Mouse (Mus musculus): ENCODE results near the gene Nsa2. TPM values are rescaled to one million over a fixed set of nuclear protein-coding genes. Genes with fewer than 3 reads are reported as not detected.
"Not testable (repeated sequence)": the region's sequence is repeated elsewhere in the genome, so short reads cannot be mapped to it uniquely, and the experiment has no call there.

The Nsa2 gene
- polyA plus RNA-seq, 1 experiment from 2014 or later = 52.4 TPM

- 32% methylated on average over 8 of the region's 8 CpGs for WGBS
- Histone ChIP-seq H3K36me3 (peaks cover 31% of the 10 kb centered on the region), H3K4me3 (peak overlapping the region; percentile 92), H3K27ac (replicated peaks) (peak overlapping the region; percentile 93), H3K4me1 (replicated peaks) (peaks cover 18% of the 10 kb centered on the region), H3K9ac (peak overlapping the region; percentile 93), H3K4me2 (peak overlapping the region; percentile 80)
- peak; percentile 24; the same call in 1 of the 2 replicates for ATAC-seq (ENCODE audit: low read depth)
- not testable (repeated sequence) for H3K9me3 ChIP-seq, H3K27me3 ChIP-seq
Observed at GRCm38 (mm10) chr13:97138404-97138931, 731 bp upstream of the Nsa2 start.

- H3K4me2 ChIP-seq; H3K4me3 ChIP-seq; H3K9me3 ChIP-seq; H3K4me1 ChIP-seq (replicated peaks); H3K9ac ChIP-seq; ATAC-seq (ENCODE audit: low read depth); H3K27ac ChIP-seq (replicated peaks); H3K27me3 ChIP-seq: not testable (repeated sequence)
- WGBS = no CpG with 5 or more reads among the region's 2 CpGs
- H3K36me3 ChIP-seq = peaks cover 39% of the 10 kb centered on the region
Observed at GRCm38 (mm10) chr13:97130413-97130812, 7.3 kb downstream of the Nsa2 start.

GRCm38 (mm10) chr13:97129654-97130053 is 8.1 kb downstream of the Nsa2 start:
- ATAC-seq (ENCODE audit: low read depth); H3K27ac ChIP-seq (replicated peaks); H3K9me3 ChIP-seq; H3K27me3 ChIP-seq; H3K4me2 ChIP-seq; H3K4me3 ChIP-seq; H3K9ac ChIP-seq; H3K4me1 ChIP-seq (replicated peaks): not testable (repeated sequence)
- WGBS = 98% methylated on average over 4 of the region's 4 CpGs
- H3K36me3 ChIP-seq = peaks cover 32% of the 10 kb centered on the region

- H3K4me1 ChIP-seq (replicated peaks) = no peaks in the 10 kb centered on the region
- H3K9ac ChIP-seq = no peak overlapping the region
- 75% methylated on average over 3 of the region's 3 CpGs for WGBS
- ATAC-seq (ENCODE audit: low read depth) = no peak
- no peak overlapping the region for H3K27ac ChIP-seq (replicated peaks)
- H3K4me2 ChIP-seq = no peak overlapping the region
- no peak overlapping the region for H3K4me3 ChIP-seq
- peaks cover 56% of the 10 kb centered on the region for H3K36me3 ChIP-seq
- no peaks in the 10 kb centered on the region for H3K27me3 ChIP-seq
- no peaks in the 10 kb centered on the region for H3K9me3 ChIP-seq
Observed at GRCm38 (mm10) chr13:97121341-97121740, 16.4 kb downstream of the Nsa2 start.

- no peak overlapping the region for H3K4me2 ChIP-seq
- H3K9me3 ChIP-seq = no peaks in the 10 kb centered on the region
- no peak for ATAC-seq (ENCODE audit: low read depth)
- H3K4me1 ChIP-seq (replicated peaks) = no peaks in the 10 kb centered on the region
- H3K36me3 ChIP-seq = peaks cover 29% of the 10 kb centered on the region
- H3K9ac ChIP-seq = no peak overlapping the region
- no peak overlapping the region for H3K27ac ChIP-seq (replicated peaks)
- no peaks in the 10 kb centered on the region for H3K27me3 ChIP-seq
- 81% methylated on average over 4 of the region's 4 CpGs for WGBS
- no peak overlapping the region for H3K4me3 ChIP-seq
Observed at GRCm38 (mm10) chr13:97109046-97109445, 28.7 kb downstream of the Nsa2 start.

GRCm38 (mm10) chr13:97107721-97108120 is 30.0 kb downstream of the Nsa2 start:
- not testable (repeated sequence) for H3K27me3 ChIP-seq; H3K4me1 ChIP-seq (replicated peaks); H3K9me3 ChIP-seq; H3K4me3 ChIP-seq; H3K27ac ChIP-seq (replicated peaks); H3K9ac ChIP-seq; H3K4me2 ChIP-seq; ATAC-seq (ENCODE audit: low read depth)
- peaks cover 23% of the 10 kb centered on the region for H3K36me3 ChIP-seq
- 92% methylated on average over 4 of the region's 4 CpGs for WGBS

GRCm38 (mm10) chr13:97104996-97105395 is 32.7 kb downstream of the Nsa2 start:
- Histone ChIP-seq H3K36me3 (peaks cover 10% of the 10 kb centered on the region), H3K9me3 (no peaks in the 10 kb centered on the region), H3K4me2 (no peak overlapping the region), H3K9ac (no peak overlapping the region), H3K4me1 (replicated peaks) (no peaks in the 10 kb centered on the region), H3K27me3 (no peaks in the 10 kb centered on the region), H3K27ac (replicated peaks) (no peak overlapping the region), H3K4me3 (no peak overlapping the region)
- no peak for ATAC-seq (ENCODE audit: low read depth)
- 78% methylated on average over 7 of the region's 7 CpGs for WGBS

GRCm38 (mm10) chr13:97099187-97099852 is 38.4 kb downstream of the Nsa2 start, which contains the start of gene Gm6169:
Gm6169 (minus strand) TSS chr13:97099237.
- no peak within 1 kb of the TSS for H3K9ac ChIP-seq
- no peak within 1 kb of the TSS for H3K27ac ChIP-seq (replicated peaks)
- H3K4me3 ChIP-seq = no peak within 1 kb of the TSS
- H3K9me3 ChIP-seq = no peaks in the 10 kb centered on the region
- ATAC-seq (ENCODE audit: low read depth) = no peak; the same call in 1 of the 2 replicates
- no peaks in the 10 kb centered on the region for H3K27me3 ChIP-seq
- peaks cover 10% of the 10 kb centered on the region; the same call in 1 of the 2 replicates for H3K36me3 ChIP-seq
- 80% methylated on average over 22 of the region's 22 CpGs for WGBS
- H3K4me2 ChIP-seq = no peak within 1 kb of the TSS
- no peaks in the 10 kb centered on the region for H3K4me1 ChIP-seq (replicated peaks)

GRCm38 (mm10) chr13:97095726-97096125 is 42.0 kb downstream of the Nsa2 start:
- WGBS = 93% methylated on average over 4 of the region's 4 CpGs
- Histone ChIP-seq H3K4me2 (no peak overlapping the region), H3K4me3 (no peak overlapping the region), H3K27ac (replicated peaks) (no peak overlapping the region), H3K9me3 (no peaks in the 10 kb centered on the region), H3K4me1 (replicated peaks) (no peaks in the 10 kb centered on the region), H3K9ac (no peak overlapping the region), H3K27me3 (no peaks in the 10 kb centered on the region), H3K36me3 (peaks cover 19% of the 10 kb centered on the region)
- no peak for ATAC-seq (ENCODE audit: low read depth)

GRCm38 (mm10) chr13:97088183-97088582 is 49.6 kb downstream of the Nsa2 start:
- Histone ChIP-seq H3K4me1 (replicated peaks) (no peaks in the 10 kb centered on the region), H3K27ac (replicated peaks) (no peak overlapping the region), H3K9ac (no peak overlapping the region), H3K36me3 (no peaks in the 10 kb centered on the region), H3K4me2 (no peak overlapping the region), H3K27me3 (no peaks in the 10 kb centered on the region), H3K4me3 (no peak overlapping the region), H3K9me3 (no peaks in the 10 kb centered on the region)
- 81% methylated on average over 3 of the region's 3 CpGs for WGBS
- no peak for ATAC-seq (ENCODE audit: low read depth)

GRCm38 (mm10) chr13:97087421-97087820 is 50.3 kb downstream of the Nsa2 start:
- Histone ChIP-seq H3K36me3 (no peaks in the 10 kb centered on the region), H3K9me3 (no peaks in the 10 kb centered on the region), H3K4me3 (no peak overlapping the region), H3K27me3 (no peaks in the 10 kb centered on the region), H3K9ac (no peak overlapping the region), H3K4me1 (replicated peaks) (no peaks in the 10 kb centered on the region), H3K27ac (replicated peaks) (no peak overlapping the region), H3K4me2 (no peak overlapping the region)
- WGBS = 93% methylated on average over 6 of the region's 6 CpGs
- ATAC-seq (ENCODE audit: low read depth) = no peak

GRCm38 (mm10) chr13:97086316-97086715 is 51.4 kb downstream of the Nsa2 start:
- no peak for ATAC-seq (ENCODE audit: low read depth)
- Histone ChIP-seq H3K4me1 (replicated peaks) (no peaks in the 10 kb centered on the region), H3K9ac (no peak overlapping the region), H3K9me3 (no peaks in the 10 kb centered on the region), H3K27me3 (no peaks in the 10 kb centered on the region), H3K4me3 (no peak overlapping the region), H3K36me3 (no peaks in the 10 kb centered on the region), H3K4me2 (no peak overlapping the region), H3K27ac (replicated peaks) (no peak overlapping the region)
- WGBS = 54% methylated on average over 4 of the region's 9 CpGs

- Histone ChIP-seq H3K4me2 (no peak overlapping the region), H3K27me3 (no peaks in the 10 kb centered on the region), H3K4me3 (no peak overlapping the region), H3K4me1 (replicated peaks) (no peaks in the 10 kb centered on the region), H3K36me3 (no peaks in the 10 kb centered on the region), H3K9me3 (no peaks in the 10 kb centered on the region), H3K27ac (replicated peaks) (no peak overlapping the region), H3K9ac (no peak overlapping the region)
- 95% methylated on average over 7 of the region's 7 CpGs for WGBS
- no peak for ATAC-seq (ENCODE audit: low read depth)
Observed at GRCm38 (mm10) chr13:97082432-97082831, 55.3 kb downstream of the Nsa2 start.
